Mouse (Mus musculus) neural tube, embryonic 15.5 days (tissue): Measurements from ENCODE around the gene Arhgap44. TPM values are rescaled to one million over a fixed set of nuclear protein-coding genes. Genes with fewer than 3 reads are reported as not detected.

Experiments
- ATAC-seq: fragments of 200-750 bp; cut with Nextera tagmentation; 2 replicates; pipeline ENCODE4 v1.8.0; 2017; ENCODE audit warnings: mild to moderate bottlenecking, moderate TSS enrichment, moderate library complexity; ENCODE audit not compliant: low FRiP score
- H3K27ac ChIP-seq: fragments of 300-500 bp; sonication (generic); replicated peaks from 2 replicates; pipeline ENCODE4 v1.5.1; 2015; ENCODE audit warnings: mild to moderate bottlenecking, inconsistent platforms
- H3K27me3 ChIP-seq: fragments of 300-500 bp; sonication (generic); replicated peaks from 2 replicates; pipeline ENCODE4 v1.6.1; 2015; ENCODE audit warnings: inconsistent platforms
- H3K36me3 ChIP-seq: fragments of 300-500 bp; sonication (generic); 2 replicates; pipeline ENCODE4 v1.6.1; 2015; ENCODE audit warnings: inconsistent platforms
- H3K4me1 ChIP-seq: fragments of 300-500 bp; sonication (generic); 2 replicates; pipeline ENCODE4 v1.6.1; 2015; ENCODE audit warnings: inconsistent platforms
- H3K4me2 ChIP-seq: fragments of 300-500 bp; sonication (generic); 2 replicates; pipeline ENCODE4 v1.6.1; 2015; ENCODE audit warnings: inconsistent platforms, mild to moderate bottlenecking, moderate library complexity
- H3K4me3 ChIP-seq: fragments of 300-500 bp; sonication (generic); replicated peaks from 2 replicates; pipeline ENCODE4 v1.5.1; 2015; ENCODE audit warnings: mild to moderate bottlenecking, inconsistent platforms
- H3K9ac ChIP-seq: fragments of 300-500 bp; sonication (generic); replicated peaks from 2 replicates; pipeline ENCODE4 v1.6.1; 2015; ENCODE audit warnings: mild to moderate bottlenecking, inconsistent platforms
- H3K9me3 ChIP-seq: fragments of 300-500 bp; sonication (generic); replicated peaks from 2 replicates; pipeline ENCODE4 v1.6.1; 2016; ENCODE audit warnings: inconsistent platforms
- WGBS: fragments of 180-500 bp; shearing (Covaris S2); methylation state at CpG from one replicate; pipeline ENCODE4 v1.1.7; 2015; ENCODE audit warnings: mixed read lengths; 5-methylcytosine and 5-hydroxymethylcytosine counted together
- polyA plus RNA-seq: library from polyadenylated mRNA; unstranded; fragments of >200 nt; fragmentation: Nextera tagmentation; extraction: Ambion mirVana; gene quantifications from 2 replicates; pipeline ENCODE4 v1.2.1, GENCODE M21; 2015

Gene Arhgap44
- polyA plus RNA-seq, 1 experiment from 2014 or later: 18.7 TPM

GRCm38 (mm10) chr11:64999685-65000084 is 163.1 kb downstream of the Arhgap44 start:
- Histone ChIP-seq H3K36me3 (peaks cover 88% of the 10 kb centered on the region), H3K27me3 (no peaks in the 10 kb centered on the region), H3K4me1 (no peaks in the 10 kb centered on the region), H3K9me3 (no peaks in the 10 kb centered on the region), H3K4me3 (no peak overlapping the region), H3K9ac (no peak overlapping the region), H3K4me2 (no peak overlapping the region), H3K27ac (no peak overlapping the region)
- 81% methylated on average over 5 of the region's 5 CpGs for WGBS
- ATAC-seq: no peak

- WGBS: 92% methylated on average over 3 of the region's 3 CpGs
- H3K4me1 ChIP-seq: no peaks in the 10 kb centered on the region
- no peak overlapping the region for H3K9ac ChIP-seq
- H3K27ac ChIP-seq: no peak overlapping the region
- no peak overlapping the region for H3K4me3 ChIP-seq
- peaks cover 89% of the 10 kb centered on the region for H3K36me3 ChIP-seq
- no peak overlapping the region for H3K4me2 ChIP-seq
- H3K27me3 ChIP-seq: no peaks in the 10 kb centered on the region
- H3K9me3 ChIP-seq: no peaks in the 10 kb centered on the region
- ATAC-seq: no peak
Measured at GRCm38 (mm10) chr11:64998439-64998838, 164.3 kb downstream of the Arhgap44 start.

- H3K4me2 ChIP-seq: no peak overlapping the region
- H3K4me1 ChIP-seq: no peaks in the 10 kb centered on the region
- no peak overlapping the region for H3K27ac ChIP-seq
- H3K9ac ChIP-seq: no peak overlapping the region
- no peak for ATAC-seq
- no peaks in the 10 kb centered on the region for H3K9me3 ChIP-seq
- H3K4me3 ChIP-seq: no peak overlapping the region
- WGBS: 84% methylated on average over 2 of the region's 2 CpGs
- no peaks in the 10 kb centered on the region for H3K27me3 ChIP-seq
- peaks cover 90% of the 10 kb centered on the region for H3K36me3 ChIP-seq
Measured at GRCm38 (mm10) chr11:64988556-64988955, 174.2 kb downstream of the Arhgap44 start.

GRCm38 (mm10) chr11:64979489-64979845 is 183.3 kb downstream of the Arhgap44 start:
- WGBS: 14% methylated on average over 9 of the region's 9 CpGs
- Histone ChIP-seq H3K36me3 (peaks cover 34% of the 10 kb centered on the region), H3K4me1 (peaks cover 19% of the 10 kb centered on the region), H3K27me3 (peaks cover 9% of the 10 kb centered on the region), H3K4me2 (peak overlapping the region; percentile 88), H3K4me3 (peak overlapping the region; percentile 92), H3K9ac (peak overlapping the region; percentile 88), H3K27ac (no peak overlapping the region), H3K9me3 (no peaks in the 10 kb centered on the region)
- no peak; the same call in 1 of the 2 replicates for ATAC-seq

GRCm38 (mm10) chr11:64978720-64979488 is 183.9 kb downstream of the Arhgap44 start, which contains the start of gene Elac2:
Gene Elac2, plus strand, starts transcription at chr11:64979038.
- Histone ChIP-seq H3K36me3 (peaks cover 29% of the 10 kb centered on the region), H3K9ac (peak within 1 kb of the TSS; percentile 88), H3K27ac (peak within 1 kb of the TSS; percentile 68), H3K9me3 (no peaks in the 10 kb centered on the region), H3K4me2 (peak within 1 kb of the TSS; percentile 88), H3K4me3 (peak within 1 kb of the TSS; percentile 92), H3K4me1 (peaks cover 19% of the 10 kb centered on the region), H3K27me3 (peaks cover 13% of the 10 kb centered on the region)
- ATAC-seq: peak; percentile 100
- under 1% methylated on average over 65 of the region's 65 CpGs for WGBS

GRCm38 (mm10) chr11:64972418-64972817 is 190.3 kb downstream of the Arhgap44 start:
- Histone ChIP-seq H3K36me3 (no peaks in the 10 kb centered on the region), H3K9me3 (no peaks in the 10 kb centered on the region), H3K27me3 (peaks cover 20% of the 10 kb centered on the region), H3K27ac (no peak overlapping the region), H3K4me2 (no peak overlapping the region), H3K4me3 (no peak overlapping the region), H3K4me1 (peaks cover 9% of the 10 kb centered on the region; the same call in 1 of the 2 replicates), H3K9ac (no peak overlapping the region)
- ATAC-seq: no peak
- WGBS: 74% methylated on average over 2 of the region's 2 CpGs

- H3K4me2 ChIP-seq: no peak overlapping the region
- WGBS: 84% methylated on average over 3 of the region's 3 CpGs
- H3K36me3 ChIP-seq: no peaks in the 10 kb centered on the region
- peaks cover 20% of the 10 kb centered on the region for H3K27me3 ChIP-seq
- no peak overlapping the region for H3K4me3 ChIP-seq
- no peak for ATAC-seq
- H3K4me1 ChIP-seq: peaks cover 9% of the 10 kb centered on the region; the same call in 1 of the 2 replicates
- no peaks in the 10 kb centered on the region for H3K9me3 ChIP-seq
- H3K9ac ChIP-seq: no peak overlapping the region
- no peak overlapping the region for H3K27ac ChIP-seq
Measured at GRCm38 (mm10) chr11:64971471-64971988, 191.2 kb downstream of the Arhgap44 start.

GRCm38 (mm10) chr11:64968939-64969342 is 193.8 kb downstream of the Arhgap44 start:
- no peak for ATAC-seq
- no peaks in the 10 kb centered on the region for H3K36me3 ChIP-seq
- H3K27ac ChIP-seq: no peak overlapping the region
- H3K9ac ChIP-seq: no peak overlapping the region
- 44% methylated on average over 4 of the region's 4 CpGs for WGBS
- H3K9me3 ChIP-seq: no peaks in the 10 kb centered on the region
- peaks cover 8% of the 10 kb centered on the region; the same call in 1 of the 2 replicates for H3K27me3 ChIP-seq
- H3K4me3 ChIP-seq: no peak overlapping the region
- H3K4me1 ChIP-seq: peaks cover 9% of the 10 kb centered on the region; the same call in 1 of the 2 replicates
- no peak overlapping the region for H3K4me2 ChIP-seq

GRCm38 (mm10) chr11:64968507-64968906 is 194.3 kb downstream of the Arhgap44 start:
- Histone ChIP-seq H3K4me3 (no peak overlapping the region), H3K4me2 (no peak overlapping the region), H3K4me1 (peaks cover 9% of the 10 kb centered on the region; the same call in 1 of the 2 replicates), H3K9ac (no peak overlapping the region), H3K36me3 (no peaks in the 10 kb centered on the region), H3K27me3 (peaks cover 7% of the 10 kb centered on the region; the same call in 1 of the 2 replicates), H3K9me3 (no peaks in the 10 kb centered on the region), H3K27ac (no peak overlapping the region; the same call in 1 of the 2 replicates)
- 6% methylated on average over 3 of the region's 3 CpGs for WGBS
- peak; percentile 90 for ATAC-seq

- no peak for ATAC-seq
- H3K4me3 ChIP-seq: no peak overlapping the region
- H3K27me3 ChIP-seq: no peaks in the 10 kb centered on the region; the same call in 1 of the 2 replicates
- H3K27ac ChIP-seq: no peak overlapping the region
- 92% methylated on average over 2 of the region's 2 CpGs for WGBS
- no peaks in the 10 kb centered on the region for H3K9me3 ChIP-seq
- H3K4me1 ChIP-seq: peaks cover under 1% of the 10 kb centered on the region
- H3K9ac ChIP-seq: no peak overlapping the region
- H3K4me2 ChIP-seq: no peak overlapping the region
- H3K36me3 ChIP-seq: no peaks in the 10 kb centered on the region
Measured at GRCm38 (mm10) chr11:64962629-64963028, 200.1 kb downstream of the Arhgap44 start.

GRCm38 (mm10) chr11:64956962-64957729 is 205.6 kb downstream of the Arhgap44 start:
- Histone ChIP-seq H3K4me3 (peak overlapping the region; percentile 21), H3K4me2 (peak overlapping the region; percentile 50)

More at GRCm38 (mm10) chr11:64956962-64957729, 205.6 kb downstream of the Arhgap44 start:
- ATAC-seq: no peak
- 6% methylated on average over 16 of the region's 16 CpGs for WGBS
- no peaks in the 10 kb centered on the region; the same call in 1 of the 2 replicates for H3K27me3 ChIP-seq
- H3K36me3 ChIP-seq: no peaks in the 10 kb centered on the region
- H3K9me3 ChIP-seq: no peaks in the 10 kb centered on the region
- peak overlapping the region; percentile 23; the same call in 1 of the 2 replicates for H3K27ac ChIP-seq
- H3K4me1 ChIP-seq: peaks cover 12% of the 10 kb centered on the region
- 0 out of 2 replicates have a peak overlapping the region, but pooled peaks have one; percentile 17 for H3K9ac ChIP-seq
